Mouse (Mus musculus): ENCODE measurements around the gene Unk. TPM values are rescaled to one million over a fixed set of nuclear protein-coding genes. Genes with fewer than 3 reads are reported as not detected.

Unk gene
- polyA plus RNA-seq, 1 experiment, result 14.5 TPM

- peaks cover 14% of the 10 kb centered on the region for H3K79me3 ChIP-seq (ENCODE audit: low read depth)
- peaks cover 28% of the 10 kb centered on the region for H3K36me3 ChIP-seq (ENCODE audit: control insufficient read depth, insufficient read depth)
- TF ChIP-seq MYOG (IDR thresholded peaks at IDR 0.05; ENCODE audit: control insufficient read depth, extremely low read depth, insufficient read length) (no peak), USF1 (IDR thresholded peaks at IDR 0.05; ENCODE audit: low read depth) (no peak), FOSL1 (IDR thresholded peaks at IDR 0.05; ENCODE audit: insufficient read depth, low read length, poor library complexity, severe bottlenecking) (no peak), CTCF (IDR thresholded peaks at IDR 0.05; ENCODE audit: control insufficient read depth, insufficient read depth, insufficient read length) (peak; percentile 68), MAX (IDR thresholded peaks at IDR 0.05) (no peak), MYOD1 (IDR thresholded peaks at IDR 0.05; ENCODE audit: control insufficient read depth, insufficient read length, low read depth) (no peak)
- H3K79me2 ChIP-seq (ENCODE audit: control insufficient read depth, insufficient read depth), result peaks cover 31% of the 10 kb centered on the region
- H3K4me3 ChIP-seq (ENCODE audit: insufficient read depth, poor library complexity, severe bottlenecking), result peak overlapping the region; percentile 97
- H3ac ChIP-seq (ENCODE audit: control insufficient read depth, insufficient read length, low read depth), result peak overlapping the region; percentile 72
- H3K27me3 ChIP-seq (ENCODE audit: control insufficient read depth, insufficient read depth, insufficient read length), result no peaks in the 10 kb centered on the region
Measured at GRCm38 (mm10) chr11:116023771-116024355, 6.3 kb upstream of the Unk start.

GRCm38 (mm10) chr11:116024356-116024808 is 5.7 kb upstream of the Unk start:
- Histone ChIP-seq H3K36me3 (ENCODE audit: control insufficient read depth, insufficient read depth) (peaks cover 28% of the 10 kb centered on the region), H3K79me3 (ENCODE audit: low read depth) (peaks cover 14% of the 10 kb centered on the region), H3ac (ENCODE audit: control insufficient read depth, insufficient read length, low read depth) (peak overlapping the region; percentile 72), H3K27me3 (ENCODE audit: control insufficient read depth, insufficient read depth, insufficient read length) (no peaks in the 10 kb centered on the region), H3K4me3 (ENCODE audit: insufficient read depth, poor library complexity, severe bottlenecking) (peak overlapping the region; percentile 97), H3K79me2 (ENCODE audit: control insufficient read depth, insufficient read depth) (peaks cover 31% of the 10 kb centered on the region)
- peak; percentile 71 for TF ChIP-seq MAX (IDR thresholded peaks at IDR 0.05)
- no peak for TF ChIP-seq CEBPB (IDR thresholded peaks at IDR 0.05; ENCODE audit: low read depth)
- peak; percentile 21 for TF ChIP-seq FOSL1 (IDR thresholded peaks at IDR 0.05; ENCODE audit: insufficient read depth, low read length, poor library complexity, severe bottlenecking)

- Histone ChIP-seq H3K36me3 (ENCODE audit: control insufficient read depth, insufficient read depth) (peaks cover 24% of the 10 kb centered on the region), H3K27me3 (ENCODE audit: control insufficient read depth, insufficient read depth, insufficient read length) (no peaks in the 10 kb centered on the region), H3K4me3 (ENCODE audit: insufficient read depth, poor library complexity, severe bottlenecking) (no peak overlapping the region), H3K79me2 (ENCODE audit: control insufficient read depth, insufficient read depth) (peaks cover 31% of the 10 kb centered on the region), H3K79me3 (ENCODE audit: low read depth) (peaks cover 14% of the 10 kb centered on the region), H3ac (ENCODE audit: control insufficient read depth, insufficient read length, low read depth) (no peak overlapping the region)
- TF ChIP-seq MAX (IDR thresholded peaks at IDR 0.05) (no peak), MYOG (IDR thresholded peaks at IDR 0.05; ENCODE audit: control insufficient read depth, extremely low read depth, insufficient read length) (no peak), CTCF (IDR thresholded peaks at IDR 0.05; ENCODE audit: control insufficient read depth, insufficient read depth, insufficient read length) (no peak), MYOD1 (IDR thresholded peaks at IDR 0.05; ENCODE audit: control insufficient read depth, insufficient read length, low read depth) (no peak), FOSL1 (IDR thresholded peaks at IDR 0.05; ENCODE audit: insufficient read depth, low read length, poor library complexity, severe bottlenecking) (no peak), USF1 (IDR thresholded peaks at IDR 0.05; ENCODE audit: low read depth) (no peak)
Measured at GRCm38 (mm10) chr11:116025056-116025845, 4.9 kb upstream of the Unk start.

GRCm38 (mm10) chr11:116027756-116028155 is 2.4 kb upstream of the Unk start, which contains the start of gene H3f3b:
H3f3b (minus strand) TSS chr11:116027962.
- H3K27me3 ChIP-seq (ENCODE audit: control insufficient read depth, insufficient read depth, insufficient read length), result no peaks in the 10 kb centered on the region
- H3K79me3 ChIP-seq (ENCODE audit: low read depth), result peaks cover 30% of the 10 kb centered on the region
- H3K79me2 ChIP-seq (ENCODE audit: control insufficient read depth, insufficient read depth), result peaks cover 39% of the 10 kb centered on the region
- TF ChIP-seq FOSL1 (IDR thresholded peaks at IDR 0.05; ENCODE audit: insufficient read depth, low read length, poor library complexity, severe bottlenecking), result no peak
- no peak for TF ChIP-seq CEBPB (IDR thresholded peaks at IDR 0.05; ENCODE audit: low read depth)
- TF ChIP-seq CTCF (IDR thresholded peaks at IDR 0.05; ENCODE audit: control insufficient read depth, insufficient read depth, insufficient read length), result no peak
- TF ChIP-seq MYOD1 (IDR thresholded peaks at IDR 0.05; ENCODE audit: control insufficient read depth, insufficient read length, low read depth), result no peak
- TF ChIP-seq USF1 (IDR thresholded peaks at IDR 0.05; ENCODE audit: low read depth), result no peak
- no peak for TF ChIP-seq MAX (IDR thresholded peaks at IDR 0.05)
- no peak for TF ChIP-seq MYOG (IDR thresholded peaks at IDR 0.05; ENCODE audit: control insufficient read depth, extremely low read depth, insufficient read length)
- H3ac ChIP-seq (ENCODE audit: control insufficient read depth, insufficient read length, low read depth), result no peak within 1 kb of the TSS
- H3K36me3 ChIP-seq (ENCODE audit: control insufficient read depth, insufficient read depth), result peaks cover 20% of the 10 kb centered on the region
- H3K4me3 ChIP-seq (ENCODE audit: insufficient read depth, poor library complexity, severe bottlenecking), result no peak within 1 kb of the TSS

GRCm38 (mm10) chr11:116028177-116028865 is 1.8 kb upstream of the Unk start:
- TF ChIP-seq MAX (IDR thresholded peaks at IDR 0.05), result no peak
- TF ChIP-seq FOSL1 (IDR thresholded peaks at IDR 0.05; ENCODE audit: insufficient read depth, low read length, poor library complexity, severe bottlenecking), result no peak
- no peak for TF ChIP-seq USF1 (IDR thresholded peaks at IDR 0.05; ENCODE audit: low read depth)
- TF ChIP-seq MYOG (IDR thresholded peaks at IDR 0.05; ENCODE audit: control insufficient read depth, extremely low read depth, insufficient read length), result no peak
- no peak for TF ChIP-seq MYOD1 (IDR thresholded peaks at IDR 0.05; ENCODE audit: control insufficient read depth, insufficient read length, low read depth)
- no peak for TF ChIP-seq CTCF (IDR thresholded peaks at IDR 0.05; ENCODE audit: control insufficient read depth, insufficient read depth, insufficient read length)
- TF ChIP-seq CEBPB (IDR thresholded peaks at IDR 0.05; ENCODE audit: low read depth), result no peak
- no peaks in the 10 kb centered on the region for H3K27me3 ChIP-seq (ENCODE audit: control insufficient read depth, insufficient read depth, insufficient read length)
- peaks cover 32% of the 10 kb centered on the region for H3K79me3 ChIP-seq (ENCODE audit: low read depth)
- no peak overlapping the region for H3ac ChIP-seq (ENCODE audit: control insufficient read depth, insufficient read length, low read depth)
- no peak overlapping the region for H3K4me3 ChIP-seq (ENCODE audit: insufficient read depth, poor library complexity, severe bottlenecking)
- peaks cover 23% of the 10 kb centered on the region for H3K36me3 ChIP-seq (ENCODE audit: control insufficient read depth, insufficient read depth)
- peaks cover 39% of the 10 kb centered on the region for H3K79me2 ChIP-seq (ENCODE audit: control insufficient read depth, insufficient read depth)

Measured in C2C12 (cell line).